Mouse (Mus musculus) cerebellum, adult (tissue): Measurements from ENCODE around the gene Apol6.
"Not testable (repeated sequence)": the region's sequence is repeated elsewhere in the genome, so short reads cannot be mapped to it uniquely, and the experiment has no call there.

ENCODE experiments used
- ATAC-seq: cut with Nextera tagmentation; 2 replicates; pipeline ENCODE4 v1.9.2; 2017; ENCODE audit warnings: mild to moderate bottlenecking, moderate library complexity, mixed read lengths; ENCODE audit not compliant: insufficient number of reproducible peaks, low FRiP score, low TSS enrichment

The Apol6 gene

GRCm38 (mm10) chr15:77029331-77029991 lies 15.1 kb upstream of the Apol6 start:
- ATAC-seq: peak; percentile 42

DNA sequence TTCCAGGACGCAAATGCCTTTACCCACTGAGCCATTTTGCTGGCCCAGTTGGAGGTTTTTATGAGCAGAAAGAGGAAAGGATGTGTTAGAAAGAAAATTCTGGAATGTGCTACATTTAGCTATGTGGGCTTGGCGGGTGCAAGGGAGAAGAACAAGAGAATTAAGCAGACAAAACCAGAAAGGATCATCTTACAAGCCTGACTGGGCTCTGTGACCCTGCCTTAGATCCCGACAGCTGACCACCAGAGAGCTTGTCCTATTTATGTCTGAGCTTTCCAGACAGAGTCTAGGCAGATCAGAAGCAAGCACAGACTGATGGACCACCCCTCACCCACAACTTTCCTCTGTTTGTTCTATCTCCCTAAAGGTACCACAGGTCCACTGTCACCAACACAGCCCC lies 13.3 kb upstream of the Apol6 start:
- ATAC-seq: no peak

GRCm38 (mm10) chr15:77034526-77034925 lies 10.0 kb upstream of the Apol6 start:
- peak; percentile 74 for ATAC-seq

- no peak for ATAC-seq
Measured at GRCm38 (mm10) chr15:77035643-77036042, 8.9 kb upstream of the Apol6 start.

DNA sequence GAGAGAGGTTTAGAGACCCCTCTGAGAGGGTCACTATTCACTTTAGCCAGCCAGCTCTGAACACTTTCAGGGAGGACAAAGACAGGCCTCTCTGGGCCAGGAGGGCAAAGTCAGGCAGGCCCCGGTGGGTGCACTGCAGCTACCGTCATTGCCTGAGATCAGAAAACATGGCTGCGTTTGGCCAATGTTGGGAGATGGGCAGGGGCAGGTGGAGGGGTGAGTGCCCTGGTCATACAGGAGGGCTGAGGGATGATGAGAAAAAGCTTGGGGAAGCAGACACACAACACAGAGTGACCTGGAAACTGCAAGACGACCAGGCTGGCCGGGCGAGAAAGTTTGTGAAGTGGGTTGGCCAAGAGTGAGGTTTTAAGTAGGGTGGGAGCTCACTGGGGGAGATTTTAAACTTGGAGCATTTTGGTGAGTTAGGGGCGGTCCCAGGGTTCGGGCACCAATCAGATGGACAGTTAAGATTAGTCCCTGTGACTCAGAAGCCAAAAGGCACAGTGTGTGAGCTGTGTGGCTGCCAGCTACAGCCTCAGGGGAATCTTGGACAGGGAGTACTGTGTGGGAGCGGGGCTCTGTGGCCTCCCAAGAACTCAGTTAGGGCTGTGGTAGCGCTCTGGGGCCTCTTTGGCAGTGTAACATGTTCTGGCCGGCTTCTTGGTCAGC lies 8.1 kb upstream of the Apol6 start:
- ATAC-seq: peak; percentile 57; the same call in 1 of the 2 replicates

DNA sequence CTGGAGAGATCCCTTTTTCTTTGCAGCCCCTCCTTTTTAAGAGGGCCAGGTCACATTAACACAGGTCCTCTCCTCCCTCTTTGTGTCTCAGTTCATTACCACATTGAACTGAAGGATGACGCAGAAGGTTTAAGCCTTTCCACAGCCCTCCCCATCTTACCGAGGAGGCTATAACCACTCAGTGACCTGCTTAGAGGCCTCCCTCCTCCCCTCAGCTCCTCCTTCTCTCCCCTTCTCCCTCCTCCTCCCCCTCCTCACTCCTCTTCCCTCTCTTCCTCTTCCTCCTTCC lies 7.6 kb upstream of the Apol6 start:
- no peak for ATAC-seq

GRCm38 (mm10) chr15:77037278-77038161 lies 7.0 kb upstream of the Apol6 start:
- no peak for ATAC-seq

GRCm38 (mm10) chr15:77039211-77039700 lies 5.3 kb upstream of the Apol6 start:
- ATAC-seq: no peak

GRCm38 (mm10) chr15:77040784-77041183 lies 3.7 kb upstream of the Apol6 start:
- no peak for ATAC-seq

GRCm38 (mm10) chr15:77045609-77046008 lies 1.1 kb downstream of the Apol6 start:
- no peak for ATAC-seq

GRCm38 (mm10) chr15:77050570-77050969 lies 6.0 kb downstream of the Apol6 start, which contains the start of gene Mb:
Gene Mb, minus strand, starts transcription at chr15:77050670.
- no peak for ATAC-seq

DNA sequence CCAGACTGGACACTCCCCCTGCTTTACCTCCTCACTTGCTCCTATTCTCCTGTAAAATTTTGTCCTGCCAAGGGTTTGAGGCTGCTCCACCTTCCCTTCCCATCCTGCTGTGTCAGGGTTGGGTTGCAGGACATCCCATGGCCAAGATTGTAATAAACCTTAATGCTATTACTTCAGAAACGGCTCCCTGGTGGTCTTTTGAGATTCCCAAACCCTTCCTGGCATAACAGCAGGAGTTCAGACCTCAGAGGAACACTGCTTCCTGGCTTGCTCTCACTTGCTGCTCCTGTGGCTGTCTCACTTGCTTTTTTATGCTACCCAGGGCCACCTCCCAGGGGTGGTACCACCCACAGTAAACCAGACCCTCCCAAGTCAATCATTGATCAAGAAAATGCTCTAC lies 7.6 kb downstream of the Apol6 start:
- ATAC-seq: no peak

- no peak for ATAC-seq
Measured at GRCm38 (mm10) chr15:77053021-77053420, 8.5 kb downstream of the Apol6 start.

DNA sequence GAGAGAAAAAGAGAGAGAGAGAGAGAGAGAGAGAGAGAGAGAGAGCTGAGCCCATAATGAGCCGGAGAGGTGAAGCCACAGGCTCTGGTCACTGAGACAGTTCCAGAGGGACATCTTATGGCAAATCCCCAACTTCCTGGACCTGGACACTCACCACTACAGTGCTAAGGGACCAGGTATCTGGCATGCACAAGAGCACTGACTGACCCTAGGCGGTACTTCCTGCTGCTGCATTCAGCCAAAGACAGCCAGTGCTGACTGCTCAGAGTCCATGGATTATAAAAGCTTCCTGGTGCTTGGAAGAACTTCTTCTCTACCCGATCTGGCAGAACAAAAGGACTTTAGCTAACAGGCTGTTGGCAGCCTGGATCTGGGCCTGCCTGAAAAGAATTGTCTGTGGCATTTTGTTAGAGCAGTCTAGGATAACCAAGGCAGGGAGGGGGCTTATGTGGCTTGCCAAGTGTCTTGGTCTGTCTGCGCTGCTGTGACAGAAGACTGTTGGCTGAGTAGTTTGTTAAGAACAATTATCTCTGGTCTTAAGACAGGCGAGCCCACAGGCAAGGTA lies 10.2 kb downstream of the Apol6 start:
- ATAC-seq: no peak

GRCm38 (mm10) chr15:77056001-77056790 lies 11.7 kb downstream of the Apol6 start:
- no peak for ATAC-seq

GRCm38 (mm10) chr15:77056791-77057051 lies 12.2 kb downstream of the Apol6 start:
- ATAC-seq: no peak

GRCm38 (mm10) chr15:77058566-77058965 lies 14.0 kb downstream of the Apol6 start:
- ATAC-seq: no peak

GRCm38 (mm10) chr15:77059416-77059815 lies 14.9 kb downstream of the Apol6 start:
- not testable (repeated sequence) for ATAC-seq

DNA sequence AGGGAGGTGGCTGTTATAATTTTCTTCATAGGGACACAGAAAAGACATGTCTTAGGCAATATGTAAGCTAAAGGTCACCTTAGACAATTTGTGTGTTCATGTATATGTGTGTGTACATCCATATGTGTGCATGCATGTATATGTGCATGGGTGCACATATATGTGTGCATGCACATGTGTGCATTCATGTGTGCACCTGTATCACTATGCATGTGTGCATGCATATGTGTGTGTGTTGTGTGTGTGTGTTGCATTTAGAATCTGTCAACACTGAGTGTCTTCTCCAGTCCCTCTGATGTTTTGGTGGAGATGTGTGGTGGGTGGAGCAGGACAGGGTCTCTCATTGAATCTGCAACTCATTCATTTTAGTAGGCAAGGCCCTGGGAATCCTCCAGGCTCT lies 18.2 kb downstream of the Apol6 start:
- no peak for ATAC-seq

- ATAC-seq: no peak
Measured at GRCm38 (mm10) chr15:77065259-77065852, 20.8 kb downstream of the Apol6 start.
